In genomic region chr13:14018852-14019251, GRCm38 (mm10) we compare ENCODE assay signal across 20 mouse cellular contexts.
"Had no signal": no experiment of that assay in that cellular context is flagged by ENCODE, and none has a peak within 500 bp of the region (broad histone marks: within the 10 kb centered on the region; RNA-seq: fewer than 3 reads in every experiment).

No protein-coding gene starts in this region.

- H3K9me3 ChIP-seq: intestine, embryonic 15.5 days; kidney, embryonic 15.5 days; lung, embryonic 15.5 days; megakaryocyte, embryonic 14.5 days had no signal

- H3K36me3 ChIP-seq: intestine, embryonic 15.5 days had no signal

- ATAC-seq: intestine, embryonic 15.5 days had no signal

- H3K4me2 ChIP-seq: intestine, embryonic 15.5 days; kidney, embryonic 15.5 days; lung, embryonic 15.5 days; midbrain, embryonic 11.5 days had no signal

- H3K4me1 ChIP-seq: intestine, embryonic 15.5 days; kidney, embryonic 15.5 days; lung, embryonic 15.5 days had no signal

- H3K4me3 ChIP-seq: intestine, embryonic 15.5 days; kidney, embryonic 15.5 days; lung, embryonic 15.5 days; megakaryocyte, embryonic 14.5 days had no signal

- DNase-seq: kidney, adult 11 months; kidney, adult 8-10 months; kidney, postnatal 10 days; kidney, postnatal 36 days; layer of hippocampus, postnatal 36 days; lung, adult 18-20 months; lung, postnatal 10 days; lung, postnatal 36 days; midbrain, embryonic 14.5 days; right cerebral cortex, postnatal 14 days; right cerebral cortex, postnatal 4 days; thymus, adult 2 months; thymus, postnatal 14 days; thymus, postnatal 4 days had no signal

- H3K27me3 ChIP-seq: intestine, embryonic 15.5 days; kidney, embryonic 15.5 days; lung, embryonic 15.5 days; megakaryocyte, embryonic 14.5 days had no signal

- H3K27ac ChIP-seq: intestine, embryonic 15.5 days; kidney, embryonic 15.5 days; lung, embryonic 15.5 days; stomach, postnatal 0 days had no signal

- H3K9ac ChIP-seq: intestine, embryonic 15.5 days; kidney, embryonic 15.5 days; lung, embryonic 15.5 days had no signal
